Mouse (Mus musculus) heart, adult 2 months (tissue): ENCODE measurements around the gene Drg1.
"Not testable (repeated sequence)": the region's sequence is repeated elsewhere in the genome, so short reads cannot be mapped to it uniquely, and the experiment has no call there.

Source experiments
- CTCF ChIP-seq: fragments of 200-600 bp; IDR thresholded peaks from 2 replicates; pipeline ENCODE4 v1.8.1; 2022; ENCODE audit warnings: antibody characterized with exemption, mild to moderate bottlenecking, moderate library complexity
- EP300 ChIP-seq: fragments of 200-500 bp; IDR thresholded peaks from 2 replicates; pipeline ENCODE4 v1.6.1; 2011; ENCODE audit warnings: low read depth, low read length, control low read depth; ENCODE audit not compliant: insufficient read depth
- POLR2A ChIP-seq: fragments of 200-500 bp; IDR thresholded peaks from 2 replicates; pipeline ENCODE4 v1.6.1; 2011; ENCODE audit warnings: mild to moderate bottlenecking, low read depth, low read length, control low read depth; ENCODE audit not compliant: insufficient read depth

GRCm38 (mm10) chr11:3151358-3151757 is 114.9 kb downstream of the Drg1 start:
- not testable (repeated sequence) for TF ChIP-seq POLR2A, CTCF, EP300
